Mouse (Mus musculus) cerebellum, adult 2 months (tissue): ENCODE results near the gene Dsn1.

Experiments used
- CTCF ChIP-seq: fragments of 200-500 bp; IDR thresholded peaks from 2 replicates; pipeline ENCODE4 v1.5.1; 2011; ENCODE audit warnings: low read depth, mild to moderate bottlenecking, control low read depth, low read length, moderate library complexity, borderline replicate concordance; ENCODE audit not compliant: insufficient read depth
- POLR2A ChIP-seq: fragments of 200-500 bp; IDR thresholded peaks from 2 replicates; pipeline ENCODE4 v1.6.1; 2011; ENCODE audit warnings: low read length, control low read depth, borderline replicate concordance; ENCODE audit not compliant: insufficient read depth

- TF ChIP-seq CTCF (no peak), POLR2A (no peak)
These were observed 26.9 kb downstream of the Dsn1 start for GRCm38 (mm10) chr2:156980059-156980458.
